Mouse (Mus musculus) lung, postnatal 0 days (tissue): Measurements from ENCODE around the gene Sec1. TPM values are rescaled to one million over a fixed set of nuclear protein-coding genes. Genes with fewer than 3 reads are reported as not detected.

Source experiments
- ATAC-seq: fragments of 200-750 bp; cut with Nextera tagmentation; 2 replicates; pipeline ENCODE4 v1.8.0; 2017; ENCODE audit warnings: moderate library complexity
- DNase-seq: peaks from one replicate; pipeline ENCODE4 v3.0.0-alpha.2; 2016; ENCODE audit warnings: low spot score
- H3K27ac ChIP-seq: fragments of 300-500 bp; sonication (generic); 2 replicates; pipeline ENCODE4 v1.5.1; 2014; ENCODE audit warnings: antibody characterized with exemption, mild to moderate bottlenecking, low read length, mixed read lengths
- H3K27me3 ChIP-seq: fragments of 300-500 bp; sonication (generic); replicated peaks from 2 replicates; pipeline ENCODE4 v1.6.1; 2014; ENCODE audit warnings: low read length, mixed read lengths; ENCODE audit not compliant: insufficient read depth
- H3K36me3 ChIP-seq: fragments of 300-500 bp; sonication (generic); 2 replicates; pipeline ENCODE4 v1.6.1; 2014; ENCODE audit warnings: low read length, mixed read lengths; ENCODE audit not compliant: insufficient read depth
- H3K4me1 ChIP-seq: fragments of 300-500 bp; sonication (generic); 2 replicates; pipeline ENCODE4 v1.6.1; 2014; ENCODE audit warnings: antibody characterized with exemption, low read depth, low read length, mixed read lengths; ENCODE audit not compliant: insufficient read depth
- H3K4me2 ChIP-seq: fragments of 300-500 bp; sonication (generic); replicated peaks from 2 replicates; pipeline ENCODE4 v1.6.1; 2014; ENCODE audit warnings: low read depth, mild to moderate bottlenecking, low read length, moderate library complexity, mixed read lengths
- H3K4me3 ChIP-seq: fragments of 300-500 bp; sonication (generic); 2 replicates; pipeline ENCODE4 v1.5.1; 2014; ENCODE audit warnings: low read depth, low read length
- H3K9ac ChIP-seq: fragments of 300-500 bp; sonication (generic); replicated peaks from 2 replicates; pipeline ENCODE4 v1.6.1; 2014; ENCODE audit warnings: low read depth, mild to moderate bottlenecking
- H3K9me3 ChIP-seq: fragments of 300-500 bp; sonication (generic); 2 replicates; pipeline ENCODE4 v1.6.1; 2016; ENCODE audit warnings: low read length, mixed read lengths
- CTCF ChIP-seq: IDR thresholded peaks from 2 replicates; pipeline ENCODE4 v1.5.1; 2016; ENCODE audit warnings: antibody characterized with exemption, mild to moderate bottlenecking
- EP300 ChIP-seq: IDR thresholded peaks from 2 replicates; pipeline ENCODE4 v1.6.1; 2016; ENCODE audit warnings: antibody characterized with exemption, mild to moderate bottlenecking, control low read depth
- WGBS: fragments of 180-500 bp; shearing (Covaris S2); extraction: QIAGEN DNeasy Blood & Tissue Kit; methylation state at CpG from one replicate; pipeline ENCODE4 v1.1.7; 2014; 5-methylcytosine and 5-hydroxymethylcytosine counted together
- polyA plus RNA-seq: library from polyadenylated mRNA; unstranded; fragments of >200 nt; fragmentation: Nextera tagmentation; extraction: Ambion mirVana; gene quantifications from 2 replicates; pipeline ENCODE4 v1.2.1, GENCODE M21; 2015

Sec1 gene
- polyA plus RNA-seq, 1 experiment from 2014 or later = 2.0 TPM

GRCm38 (mm10) chr7:45649351-45649750 lies 44.9 kb downstream of the Sec1 start:
- Histone ChIP-seq H3K27ac (no peak overlapping the region), H3K4me1 (no peaks in the 10 kb centered on the region; the same call in 1 of the 2 replicates), H3K9ac (no peak overlapping the region), H3K36me3 (no peaks in the 10 kb centered on the region), H3K4me3 (no peak overlapping the region), H3K9me3 (no peaks in the 10 kb centered on the region), H3K4me2 (no peak overlapping the region), H3K27me3 (no peaks in the 10 kb centered on the region)
- ATAC-seq (no peak), DNase-seq (no peak)
- whole genome bisulfite sequencing = 62% methylated on average over 8 of the region's 8 CpGs
- no peak for TF ChIP-seq EP300
- TF ChIP-seq CTCF = no peak

- TF ChIP-seq CTCF = no peak
- no peak for TF ChIP-seq EP300
- Histone ChIP-seq H3K9me3 (no peaks in the 10 kb centered on the region), H3K4me3 (no peak overlapping the region), H3K9ac (no peak overlapping the region), H3K36me3 (no peaks in the 10 kb centered on the region), H3K4me1 (peaks cover 20% of the 10 kb centered on the region), H3K27ac (no peak overlapping the region), H3K27me3 (no peaks in the 10 kb centered on the region), H3K4me2 (no peak overlapping the region)
- 87% methylated on average over 4 of the region's 4 CpGs for WGBS
- DNase-seq (no peak), ATAC-seq (no peak)
Observed at GRCm38 (mm10) chr7:45646671-45647070, 47.5 kb downstream of the Sec1 start.

- no peak overlapping the region for H3K27ac ChIP-seq
- DNase-seq (no peak), ATAC-seq (no peak)
- H3K36me3 ChIP-seq = no peaks in the 10 kb centered on the region
- H3K9ac ChIP-seq = no peak overlapping the region
- no peak overlapping the region for H3K4me3 ChIP-seq
- H3K4me1 ChIP-seq = peaks cover 28% of the 10 kb centered on the region
- no peaks in the 10 kb centered on the region for H3K27me3 ChIP-seq
- 85% methylated on average over 7 of the region's 7 CpGs for WGBS
- no peak overlapping the region for H3K4me2 ChIP-seq
- no peak for TF ChIP-seq EP300
- no peaks in the 10 kb centered on the region for H3K9me3 ChIP-seq
Observed at GRCm38 (mm10) chr7:45645591-45645971, 48.6 kb downstream of the Sec1 start.

GRCm38 (mm10) chr7:45644872-45645590 lies 49.2 kb downstream of the Sec1 start:
- no peak for ATAC-seq

GRCm38 (mm10) chr7:45644183-45644582 lies 50.0 kb downstream of the Sec1 start:
- Histone ChIP-seq H3K4me2 (peak overlapping the region; percentile 56), H3K27ac (peak overlapping the region; percentile 35; the same call in 1 of the 2 replicates), H3K9ac (no peak overlapping the region), H3K27me3 (no peaks in the 10 kb centered on the region), H3K9me3 (no peaks in the 10 kb centered on the region), H3K4me1 (peaks cover 28% of the 10 kb centered on the region), H3K4me3 (peak overlapping the region; percentile 25), H3K36me3 (no peaks in the 10 kb centered on the region)
- no peak for TF ChIP-seq EP300
- TF ChIP-seq CTCF = no peak
- DNase-seq (peak; percentile 70), ATAC-seq (peak; percentile 4)
- WGBS = 26% methylated on average over 18 of the region's 18 CpGs

More at GRCm38 (mm10) chr7:45644872-45645590, 49.2 kb downstream of the Sec1 start:
- Histone ChIP-seq H3K9ac (no peak overlapping the region), H3K27me3 (no peaks in the 10 kb centered on the region), H3K27ac (no peak overlapping the region), H3K4me2 (no peak overlapping the region), H3K4me1 (peaks cover 28% of the 10 kb centered on the region), H3K9me3 (no peaks in the 10 kb centered on the region), H3K4me3 (no peak overlapping the region), H3K36me3 (no peaks in the 10 kb centered on the region)
- no peak for DNase-seq
- WGBS = 67% methylated on average over 6 of the region's 6 CpGs
- TF ChIP-seq CTCF = no peak
- TF ChIP-seq EP300 = no peak

GRCm38 (mm10) chr7:45643441-45644178 lies 50.6 kb downstream of the Sec1 start:
- WGBS = 9% methylated on average over 28 of the region's 28 CpGs

More at GRCm38 (mm10) chr7:45643441-45644178, 50.6 kb downstream of the Sec1 start:
- Histone ChIP-seq H3K27ac (peak overlapping the region; percentile 80), H3K36me3 (no peaks in the 10 kb centered on the region), H3K9ac (0 out of 2 replicates have a peak overlapping the region, but pooled peaks have one; percentile 32), H3K9me3 (no peaks in the 10 kb centered on the region), H3K4me1 (peaks cover 28% of the 10 kb centered on the region), H3K4me2 (peak overlapping the region; percentile 61), H3K27me3 (no peaks in the 10 kb centered on the region), H3K4me3 (peak overlapping the region; percentile 28)
- DNase-seq (peak; percentile 99), ATAC-seq (peak; percentile 91)
- peak; percentile 46; the same call in 1 of the 2 replicates for TF ChIP-seq EP300
- TF ChIP-seq CTCF = no peak
